Mouse (Mus musculus) right cerebral cortex, postnatal 25 days (tissue): ENCODE data around the gene Tnfrsf9.
"Not testable (repeated sequence)": the region's sequence is repeated elsewhere in the genome, so short reads cannot be mapped to it uniquely, and the experiment has no call there.

Experiments used
- DNase-seq: peaks from one replicate; pipeline ENCODE4 v3.0.0; 2022

Gene Tnfrsf9

DNA sequence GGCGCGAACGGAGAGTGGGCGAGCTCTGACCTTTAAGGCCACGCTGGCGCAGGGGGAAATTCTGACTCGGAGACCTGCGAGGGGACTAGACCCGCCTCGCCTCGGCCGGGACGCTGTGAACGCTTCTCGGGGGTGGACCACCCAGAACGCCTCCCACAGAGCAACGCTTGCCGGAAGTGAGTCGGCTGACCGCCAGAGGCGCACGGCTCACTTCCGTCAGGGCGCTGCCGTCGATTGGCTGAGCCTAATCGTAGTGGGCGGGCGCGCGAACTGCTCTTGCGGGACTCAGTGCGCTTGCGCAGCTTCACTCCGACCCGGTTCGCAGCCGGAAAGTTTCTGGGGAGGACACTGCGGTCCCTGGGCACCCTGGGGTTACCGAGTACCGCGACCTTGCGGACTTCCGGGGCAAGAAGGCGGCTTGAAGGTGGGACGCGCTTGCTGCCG is at the start of gene Tnfrsf9, which contains the start of gene Park7:
Gene Tnfrsf9 (plus strand): TSS at position 273 of the 444 bp plus-strand sequence.
Gene Park7 (minus strand): TSS at position 148 of the 444 bp plus-strand sequence.
- DNase-seq: peak; percentile 95

DNA sequence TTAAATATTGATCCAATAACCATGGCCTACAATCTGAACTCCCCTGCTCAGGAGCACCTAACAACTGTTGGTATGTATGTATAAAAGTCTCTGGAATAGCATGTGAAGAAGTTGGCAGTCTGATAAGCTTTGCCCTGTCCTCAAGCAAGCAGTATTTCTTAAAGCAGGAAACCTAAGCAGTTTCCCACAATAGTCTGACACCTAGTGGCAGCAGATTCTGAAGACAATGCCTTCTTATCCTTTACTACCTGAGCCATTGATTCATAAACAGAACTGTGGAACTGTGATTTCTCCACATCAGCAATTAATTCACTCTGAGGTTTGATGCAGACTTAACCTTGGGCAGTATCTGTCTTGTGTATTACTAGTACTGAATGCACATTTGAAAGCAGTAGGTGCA is 49.0 kb upstream of the Tnfrsf9 start:
- DNase-seq: no peak

DNA sequence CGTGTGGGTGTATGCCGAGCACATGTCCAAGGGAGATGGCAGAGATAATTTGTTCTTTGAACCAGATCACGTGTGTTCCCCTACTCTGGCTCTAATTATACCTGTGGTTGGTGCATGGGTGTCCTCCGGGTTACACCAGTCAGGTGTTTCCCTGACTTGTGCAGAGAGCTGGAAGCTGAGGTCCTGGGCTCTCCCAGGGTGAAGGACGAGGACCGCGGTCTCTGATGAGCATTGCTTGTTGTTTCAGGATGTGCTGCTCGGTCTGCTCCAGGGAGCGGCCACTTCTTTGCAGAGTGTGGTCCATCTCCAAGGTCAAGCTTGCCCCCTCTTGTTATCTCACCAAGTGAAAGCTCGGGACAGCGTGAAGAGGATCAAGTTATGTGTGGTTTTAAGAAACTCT is 48.3 kb upstream of the Tnfrsf9 start:
- DNase-seq: no peak

DNA sequence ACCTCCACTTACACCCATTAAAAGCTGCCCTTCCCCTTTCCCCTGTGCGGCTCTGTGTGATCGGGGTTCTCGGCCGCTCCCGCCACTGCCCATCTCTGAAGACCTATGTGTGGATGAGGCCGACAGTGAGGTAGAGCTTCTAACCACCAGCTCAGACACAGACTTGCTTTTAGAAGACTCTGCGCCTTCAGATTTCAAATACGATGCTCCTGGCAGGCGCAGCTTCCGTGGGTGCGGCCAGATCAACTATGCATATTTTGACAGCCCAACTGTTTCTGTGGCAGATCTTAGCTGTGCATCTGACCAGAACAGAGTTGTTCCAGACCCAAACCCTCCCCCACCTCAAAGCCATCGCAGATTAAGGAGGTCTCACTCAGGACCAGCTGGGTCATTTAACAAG is 47.9 kb upstream of the Tnfrsf9 start:
- DNase-seq: no peak

DNA sequence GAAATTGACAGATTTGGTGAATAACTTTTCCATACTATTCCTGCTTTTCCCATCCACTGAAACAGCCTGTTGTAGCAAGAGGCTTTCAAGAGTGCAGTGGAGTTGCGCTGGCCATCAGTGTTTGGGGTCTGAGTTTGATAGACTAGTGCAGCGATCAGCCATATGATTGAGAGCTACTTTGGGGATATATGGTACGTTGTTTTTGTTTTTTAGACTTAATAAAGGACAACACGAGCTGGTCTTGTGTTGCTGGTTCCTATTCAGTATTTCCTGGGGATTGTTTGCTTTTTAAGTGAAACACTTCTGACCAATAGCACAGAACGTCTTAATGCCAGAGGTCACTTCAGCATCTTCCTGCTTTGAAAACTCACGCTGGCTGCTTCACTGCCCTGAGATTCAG is 46.2 kb upstream of the Tnfrsf9 start:
- no peak for DNase-seq

DNA sequence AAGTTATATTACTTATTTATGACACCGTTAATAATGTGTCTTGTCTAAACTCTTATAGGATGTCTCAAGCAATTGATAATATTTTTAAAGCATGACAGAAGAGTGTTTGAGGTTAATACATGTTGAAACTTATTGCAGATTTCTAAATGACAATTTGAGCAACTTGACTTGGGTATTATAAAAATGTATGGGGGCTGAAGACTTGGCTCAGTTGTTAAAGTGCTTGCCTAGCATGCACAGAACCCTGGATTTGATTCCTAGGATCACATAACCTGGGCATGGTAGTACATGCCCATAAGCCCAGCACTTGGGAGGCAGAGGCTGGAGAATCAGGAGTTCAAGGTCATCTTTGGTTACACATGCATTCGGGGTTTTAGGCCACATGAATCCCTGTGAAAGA is 45.5 kb upstream of the Tnfrsf9 start:
- no peak for DNase-seq

DNA sequence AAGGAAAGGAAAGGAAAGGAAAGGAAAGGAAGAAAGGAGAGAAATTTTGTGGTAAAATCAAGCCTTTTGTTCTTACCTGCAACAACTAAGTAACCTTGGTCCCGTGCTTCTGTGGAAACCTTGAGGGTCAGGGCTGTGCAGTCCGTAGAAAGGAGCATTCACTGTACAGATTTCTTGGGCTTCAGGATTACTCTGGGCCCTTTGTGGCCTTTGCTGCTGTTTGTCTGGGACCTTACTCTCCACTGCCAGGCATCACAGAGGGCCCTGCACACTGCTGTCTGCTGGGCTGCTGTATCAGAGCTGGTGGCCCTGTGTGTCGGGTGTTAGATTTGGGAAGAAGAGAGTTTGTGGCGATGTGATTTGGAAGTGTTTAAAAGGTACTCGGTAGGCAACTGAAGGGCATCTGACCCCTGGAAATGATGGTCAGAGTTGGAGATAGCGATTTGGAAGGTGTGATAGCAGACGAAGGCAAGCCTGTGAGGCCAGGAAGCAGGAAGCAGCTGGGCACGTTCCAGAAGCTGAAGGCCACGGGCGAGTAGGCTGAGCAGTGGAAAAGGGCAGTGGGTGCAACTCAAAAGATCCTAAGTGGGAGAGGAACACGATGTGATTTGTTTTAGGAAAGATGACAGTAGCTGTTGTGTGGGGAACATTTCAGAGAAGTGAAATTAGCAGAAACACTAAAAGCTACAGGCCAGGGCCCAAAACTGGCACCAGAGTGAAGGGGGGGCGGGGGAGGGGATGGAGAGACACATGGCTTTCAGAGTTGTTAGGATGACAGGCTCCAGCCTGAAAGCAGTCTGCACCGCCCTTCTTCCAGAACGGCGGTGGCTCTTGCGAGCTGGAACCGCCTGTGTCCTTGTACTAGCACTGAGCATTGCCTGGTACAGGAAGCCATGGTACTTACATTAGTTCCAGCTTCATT is 44.8 kb upstream of the Tnfrsf9 start:
- no peak for DNase-seq

DNA sequence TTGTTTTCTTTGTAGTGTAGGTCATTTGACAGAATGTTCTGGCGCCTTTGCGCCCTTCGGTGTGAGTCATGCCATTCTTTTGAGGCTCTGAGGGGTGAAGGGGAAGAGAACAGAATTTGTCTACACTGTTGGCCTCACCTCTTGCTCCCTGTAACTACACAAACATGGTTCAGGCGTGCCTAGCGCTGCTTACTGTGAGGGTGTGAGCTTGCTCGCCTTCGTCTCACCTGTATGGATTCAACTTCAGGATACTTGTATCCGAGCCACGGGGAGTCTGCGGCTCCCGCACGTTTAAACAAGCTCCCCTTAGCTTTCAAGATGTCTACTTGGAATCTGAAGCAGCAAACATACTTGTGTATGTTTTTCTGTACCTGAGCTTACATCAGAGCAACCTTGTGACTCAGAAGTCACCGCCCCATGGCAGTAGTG is 43.4 kb upstream of the Tnfrsf9 start:
- DNase-seq: no peak

DNA sequence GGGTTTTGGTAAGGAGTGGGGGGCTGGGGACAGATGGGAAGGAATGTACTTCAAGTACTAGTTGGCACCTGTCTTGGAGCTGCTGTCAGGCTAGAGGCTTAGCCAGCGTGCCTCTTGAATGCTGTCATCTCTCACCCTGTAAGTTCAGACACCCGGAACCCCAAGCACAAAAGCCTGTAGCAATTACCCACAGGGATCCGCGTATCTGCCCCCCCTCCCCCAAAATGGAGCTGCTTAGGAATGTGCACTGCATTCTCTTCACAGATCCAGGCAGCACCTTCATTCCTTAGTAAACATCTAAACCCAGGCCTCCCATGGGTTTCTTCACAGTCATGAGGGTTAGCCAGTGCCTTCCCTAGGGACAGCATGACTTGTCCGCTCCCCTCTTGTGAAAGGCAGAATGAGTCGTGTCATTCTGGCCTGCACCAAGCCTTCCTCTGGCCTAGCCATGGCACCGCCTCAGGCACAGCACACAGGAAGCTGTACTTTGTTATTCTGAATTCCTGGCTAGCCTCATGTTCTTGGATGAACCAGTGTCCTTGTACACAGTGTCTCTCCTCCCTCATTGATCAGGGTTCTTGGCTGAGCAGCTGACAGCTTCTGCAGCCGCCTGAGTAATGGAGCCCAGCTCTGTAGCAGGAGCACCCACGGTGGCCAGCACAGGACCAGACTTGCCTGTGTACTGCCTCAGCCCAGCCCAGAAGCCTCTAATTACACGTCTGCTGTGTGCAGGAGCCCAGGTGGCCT is 42.8 kb upstream of the Tnfrsf9 start:
- DNase-seq: no peak

DNA sequence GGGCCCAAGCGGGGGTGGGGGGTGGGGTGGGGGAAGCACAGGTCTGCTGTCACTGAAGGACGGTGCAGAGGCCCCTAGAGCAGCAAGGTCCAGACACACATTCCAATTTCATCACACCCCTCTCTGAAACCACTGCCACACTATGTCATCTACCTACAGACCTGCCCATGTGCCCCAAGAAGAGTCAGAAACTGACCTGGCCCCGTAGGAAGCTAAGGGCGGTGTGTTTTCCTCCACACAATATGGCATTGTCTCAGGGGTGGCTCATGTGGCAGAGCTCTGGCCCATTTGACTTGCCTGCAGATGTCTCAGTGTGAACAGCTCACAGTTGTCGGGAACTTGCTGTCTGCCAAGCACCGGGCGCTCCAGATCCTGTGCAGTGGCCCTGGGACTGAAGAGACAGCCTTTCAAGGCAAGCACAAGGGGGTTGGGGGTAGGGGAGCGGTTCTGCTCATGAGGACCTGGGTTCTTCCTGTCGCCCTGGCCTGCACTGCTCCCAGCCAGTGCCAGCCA is 42.2 kb upstream of the Tnfrsf9 start:
- no peak for DNase-seq

DNA sequence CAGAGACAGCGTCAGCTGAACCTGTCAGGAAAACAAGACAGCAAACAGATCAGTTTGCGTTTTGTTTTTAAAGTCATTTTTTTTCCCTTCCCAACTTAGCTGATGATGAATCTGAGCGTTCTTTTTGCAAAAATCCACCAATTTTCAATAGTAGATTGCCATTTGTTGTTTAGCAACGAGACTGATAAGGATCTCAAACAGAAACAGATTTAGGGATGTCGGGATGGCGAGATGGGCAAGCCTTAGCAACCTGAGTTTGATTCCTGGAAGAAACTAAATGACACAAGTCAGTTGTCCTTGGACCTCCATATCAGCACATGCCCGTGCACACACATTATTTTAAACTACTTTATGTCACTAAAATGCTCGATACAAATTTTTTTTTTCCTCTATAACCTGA is 41.7 kb upstream of the Tnfrsf9 start:
- DNase-seq: no peak

DNA sequence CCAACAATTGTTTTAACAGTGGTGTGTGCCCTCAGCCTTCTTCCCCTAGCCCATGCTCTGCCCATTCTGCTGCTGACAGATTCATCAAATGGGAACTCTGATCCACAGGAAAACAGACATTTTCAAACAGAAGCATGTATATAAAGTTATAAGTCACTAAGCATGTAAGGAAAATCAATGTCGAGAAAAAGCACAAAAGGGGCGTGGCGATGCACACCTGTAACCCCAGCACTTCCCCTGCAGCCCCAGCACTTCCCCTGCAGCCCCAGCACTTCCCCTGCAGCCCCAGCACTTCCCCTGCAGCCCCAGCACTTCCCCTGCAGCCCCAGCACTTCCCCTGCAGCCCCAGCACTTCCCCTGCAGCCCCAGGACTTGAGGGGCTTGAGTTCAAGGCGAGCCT is 39.9 kb upstream of the Tnfrsf9 start:
- DNase-seq: not testable (repeated sequence)

DNA sequence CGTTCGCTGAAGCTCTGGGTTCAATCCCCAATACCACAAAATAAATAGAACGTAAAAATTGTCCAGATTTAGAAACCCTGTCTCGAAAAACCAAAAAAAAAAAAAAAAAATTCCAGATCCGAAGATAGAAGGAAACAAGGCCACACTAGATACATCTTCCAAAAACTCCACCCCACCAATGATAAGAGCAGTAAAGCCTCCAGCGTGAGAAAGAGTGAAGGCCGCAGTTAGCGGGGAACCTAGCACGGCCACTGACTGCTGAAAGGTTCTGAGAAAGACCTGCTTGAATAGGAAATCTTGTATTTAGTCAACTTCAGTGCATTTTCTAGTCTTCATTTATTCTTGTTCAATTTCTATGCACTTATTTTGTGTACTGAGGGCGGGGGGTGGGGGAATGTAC is 39.0 kb upstream of the Tnfrsf9 start:
- DNase-seq: no peak

DNA sequence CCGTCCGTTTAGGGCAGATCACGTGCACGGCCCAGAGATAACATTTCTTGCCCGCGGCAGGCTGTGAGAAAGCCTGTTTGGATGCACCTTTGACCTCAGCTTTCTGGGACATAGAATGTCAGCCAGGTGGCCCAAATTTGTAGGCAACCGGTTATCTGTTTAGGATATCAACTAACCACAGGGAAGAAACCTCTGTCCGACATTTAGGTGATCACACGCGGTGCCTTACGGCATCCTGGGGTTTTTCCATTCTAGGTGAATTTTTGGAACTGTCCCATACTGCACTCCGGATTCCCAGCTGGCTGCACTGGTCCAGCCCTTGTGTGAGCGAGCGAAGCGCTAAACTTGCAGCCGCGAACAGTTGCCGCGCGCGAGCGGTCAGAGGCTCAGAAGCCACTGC is 34.7 kb upstream of the Tnfrsf9 start:
- DNase-seq: no peak

DNA sequence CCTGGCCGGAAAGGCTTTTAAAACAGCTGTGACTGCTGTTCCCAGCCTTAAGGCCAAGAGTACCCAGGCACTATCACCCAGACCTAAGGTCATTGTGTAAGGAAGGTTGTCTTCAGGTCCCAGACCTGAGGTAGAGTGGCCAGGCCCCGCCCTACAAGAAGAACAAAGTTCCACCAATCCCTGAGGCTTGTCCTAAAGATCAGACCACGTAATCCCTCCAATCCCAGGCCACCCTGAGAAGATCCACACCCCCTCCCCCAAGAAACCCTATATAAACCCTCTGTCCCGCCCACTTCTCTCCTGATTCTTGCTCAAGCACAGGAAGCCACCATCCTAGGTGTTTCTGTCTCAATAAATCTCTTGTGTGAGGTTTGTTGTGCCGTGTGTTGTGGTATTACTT is 34.0 kb upstream of the Tnfrsf9 start:
- no peak for DNase-seq

DNA sequence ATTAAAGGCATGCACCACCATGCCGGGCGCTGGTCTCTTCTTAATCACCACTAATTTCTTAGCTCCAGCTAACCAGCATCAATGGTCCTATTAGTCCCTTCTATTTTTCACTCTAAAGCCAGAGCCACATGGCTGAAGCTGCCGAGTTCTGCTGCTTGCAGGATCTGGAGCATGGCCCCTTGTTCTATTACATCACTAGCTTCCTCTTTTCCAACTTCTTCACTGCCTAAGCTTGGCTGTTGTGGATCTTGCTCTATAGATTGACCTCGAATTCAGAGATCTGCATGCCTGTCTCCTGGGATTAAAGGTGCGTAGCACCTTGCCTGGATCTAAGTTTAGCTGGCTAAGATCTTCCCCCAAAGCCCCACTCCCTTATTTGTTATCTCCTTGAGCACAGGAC is 31.7 kb upstream of the Tnfrsf9 start:
- no peak for DNase-seq

DNA sequence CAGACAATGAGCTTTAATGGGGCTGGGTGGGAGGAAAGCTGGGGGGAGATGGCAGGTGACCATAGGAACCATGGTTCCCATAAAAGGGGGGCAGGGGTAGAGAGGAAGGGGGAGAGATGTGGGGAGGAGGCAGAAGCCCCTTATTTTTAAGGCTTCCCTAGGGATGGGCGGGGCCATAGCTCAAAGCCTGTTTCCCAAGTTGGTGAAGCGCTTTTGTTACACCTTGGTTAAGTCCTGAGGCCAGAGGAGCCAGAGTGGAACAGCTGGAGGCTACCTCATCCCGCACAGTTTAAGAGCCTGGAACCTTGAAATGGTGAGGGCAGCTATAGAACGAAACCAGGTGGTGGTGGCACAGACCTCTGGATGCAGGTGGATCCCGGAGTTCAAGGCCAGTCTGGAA is 26.5 kb upstream of the Tnfrsf9 start:
- DNase-seq: no peak

DNA sequence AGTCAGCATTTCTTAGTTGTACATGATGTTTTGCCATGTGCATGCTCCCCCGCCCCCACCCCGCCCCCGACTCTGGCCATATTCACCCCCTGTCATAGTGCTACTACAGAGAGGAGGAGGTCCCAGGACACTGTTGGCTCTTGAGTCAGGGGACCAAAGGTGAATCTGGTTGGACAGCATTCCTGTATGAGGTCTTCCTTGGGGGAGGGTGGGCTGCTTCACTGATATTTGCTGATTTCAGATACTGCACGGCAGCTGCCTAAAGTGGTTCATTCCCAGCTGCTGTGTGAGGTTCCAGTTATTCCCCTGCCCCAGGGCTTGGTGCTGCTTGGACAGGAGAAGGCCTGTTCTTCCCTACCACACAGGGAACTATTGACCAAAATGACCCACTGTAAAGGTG is 25.9 kb upstream of the Tnfrsf9 start:
- DNase-seq: no peak

DNA sequence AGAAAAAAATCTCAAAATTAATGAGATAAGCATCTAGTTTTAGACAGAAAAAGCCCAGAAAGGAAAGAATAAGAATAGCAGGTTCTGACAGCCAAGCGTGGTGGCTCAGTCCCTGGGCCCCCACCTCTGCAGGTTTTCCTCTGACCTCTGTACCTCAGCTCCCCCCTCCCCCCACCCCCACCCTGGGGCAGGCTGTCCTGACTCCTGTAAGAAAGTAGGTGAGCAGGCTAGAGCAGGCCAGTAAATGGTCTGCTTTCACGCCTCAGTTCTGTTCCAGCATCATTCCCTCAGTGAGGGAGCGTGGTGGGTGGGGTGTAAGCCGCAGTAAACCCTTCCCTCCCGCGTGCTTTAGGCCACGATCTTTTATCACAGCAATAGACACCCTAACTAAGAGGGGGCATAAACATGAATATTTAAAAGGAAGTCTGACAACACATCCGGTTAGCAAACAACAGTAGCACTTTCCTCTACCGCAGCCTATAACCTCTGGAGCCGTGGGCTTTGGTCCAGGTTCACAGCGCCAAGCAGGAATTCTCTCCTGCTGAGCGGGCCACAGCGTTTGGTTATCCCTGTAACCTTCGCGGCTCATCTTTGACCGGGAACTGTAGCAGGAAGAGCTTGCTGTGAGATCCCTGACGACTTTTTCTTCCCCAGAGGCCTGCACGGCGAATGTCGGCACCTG is 24.9 kb upstream of the Tnfrsf9 start:
- no peak for DNase-seq

DNA sequence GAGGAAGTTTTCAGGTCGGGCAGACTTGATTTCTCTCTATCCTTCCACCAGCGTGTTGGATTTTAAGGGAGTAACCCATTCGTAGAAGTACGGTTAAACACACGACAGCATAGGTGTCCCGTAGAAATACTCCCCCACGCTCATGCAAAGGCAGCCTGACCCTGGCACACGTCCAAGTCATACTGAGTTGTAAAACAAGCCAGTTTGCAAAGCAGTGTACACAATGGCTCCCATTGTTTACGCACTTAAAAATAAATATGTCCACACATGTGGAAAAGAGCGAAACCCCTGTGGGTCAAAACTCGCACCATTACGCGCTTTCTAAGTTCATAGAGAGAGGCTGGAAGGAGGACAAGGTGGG is 24.4 kb upstream of the Tnfrsf9 start:
- DNase-seq: no peak

DNA sequence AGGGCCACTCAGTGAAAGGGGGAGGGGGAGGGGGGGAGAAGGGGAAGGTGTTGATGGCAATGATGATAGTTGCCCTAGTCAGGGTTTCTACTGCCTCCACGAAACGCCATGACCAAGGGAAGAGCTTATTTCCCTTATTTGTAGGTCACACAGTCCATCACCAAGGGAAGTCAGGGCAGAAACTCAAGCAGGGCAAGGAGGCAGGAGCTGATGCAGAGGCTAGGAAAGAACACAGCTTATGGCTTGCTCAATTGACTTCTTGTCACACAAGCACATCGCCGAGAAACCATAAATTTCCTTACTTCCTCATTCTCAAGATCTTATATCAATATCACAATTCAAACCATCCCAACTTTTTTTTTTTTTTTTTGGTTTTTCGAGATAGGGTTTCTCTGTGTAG is 23.1 kb upstream of the Tnfrsf9 start:
- no peak for DNase-seq

DNA sequence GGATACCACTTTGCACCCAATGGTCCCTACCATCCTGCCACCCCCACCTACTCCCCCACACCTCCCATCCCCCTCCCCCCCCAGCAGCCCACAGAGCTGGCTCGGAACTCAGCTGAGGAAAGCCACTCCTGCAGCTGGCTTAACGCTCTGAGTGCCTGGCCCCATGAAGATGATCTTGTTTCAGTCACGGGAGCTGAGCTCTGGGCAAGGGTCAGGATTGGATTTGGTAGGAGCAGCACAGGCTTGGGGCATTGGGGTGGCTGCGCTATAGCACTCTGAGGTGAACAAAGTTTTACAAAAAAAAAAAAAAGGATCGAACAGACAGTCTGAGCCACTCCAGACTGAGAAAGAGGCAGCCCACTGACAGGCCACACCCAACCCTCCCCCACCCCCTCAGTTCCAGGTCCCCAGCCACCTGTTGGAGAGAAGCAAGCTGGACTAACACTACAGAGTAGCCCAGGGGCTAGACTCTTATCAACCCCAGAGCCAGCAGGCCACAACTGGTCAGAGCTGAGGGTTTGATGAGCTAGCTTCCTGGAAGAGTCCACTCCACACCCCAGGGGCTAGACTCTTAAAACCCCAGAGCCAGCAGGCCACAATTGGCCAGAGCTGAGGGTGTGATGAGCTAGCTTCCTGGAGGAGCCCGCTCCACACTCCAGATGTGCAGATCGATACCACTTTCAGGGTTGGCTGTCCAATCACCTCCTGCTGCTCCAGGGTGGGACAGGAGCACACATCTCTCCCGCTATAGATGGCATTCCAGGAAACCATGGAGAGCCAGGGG is 19.5 kb upstream of the Tnfrsf9 start:
- DNase-seq: no peak
